Mouse (Mus musculus): ENCODE results near the gene Olfr791. TPM values are rescaled to one million over a fixed set of nuclear protein-coding genes. Genes with fewer than 3 reads are reported as not detected.

Olfr791 gene
- polyA plus RNA-seq, 1 experiment from 2014 or later, result not detected

GRCm38 (mm10) chr10:129549354-129549753, 27.8 kb downstream of the Olfr791 start:
- no peak overlapping the region for H3K4me2 ChIP-seq (ENCODE audit: low read depth, low read length)
- H3K4me3 ChIP-seq (ENCODE audit: low read depth, low read length), result no peak overlapping the region
- DNase-seq, result no peak
- no peak for TF ChIP-seq CTCF (IDR thresholded peaks at IDR 0.05; ENCODE audit: low read depth)
- no peak for TF ChIP-seq EP300 (IDR thresholded peaks at IDR 0.05; ENCODE audit: low read depth)
- no peaks in the 10 kb centered on the region for H3K27me3 ChIP-seq (ENCODE audit: insufficient read depth, low read length)
- no peaks in the 10 kb centered on the region for H3K4me1 ChIP-seq (ENCODE audit: insufficient read depth)
- H3K36me3 ChIP-seq (replicated peaks; ENCODE audit: insufficient read depth, low read length), result no peaks in the 10 kb centered on the region
- 38% methylated on average over 1 of the region's 1 CpGs for WGBS (ENCODE audit: insufficient replicate concordance)
- no peak overlapping the region for H3K27ac ChIP-seq (ENCODE audit: low read depth)
- H3K9me3 ChIP-seq (ENCODE audit: low read length), result no peaks in the 10 kb centered on the region
- no peak for ATAC-seq
- H3K9ac ChIP-seq (replicated peaks), result no peak overlapping the region

- Histone ChIP-seq H3K27me3 (ENCODE audit: insufficient read depth, low read length) (no peaks in the 10 kb centered on the region), H3K9ac (replicated peaks) (no peak within 1 kb of the TSS), H3K4me1 (ENCODE audit: insufficient read depth) (no peaks in the 10 kb centered on the region), H3K27ac (ENCODE audit: low read depth) (no peak within 1 kb of the TSS), H3K9me3 (ENCODE audit: low read length) (no peaks in the 10 kb centered on the region), H3K36me3 (replicated peaks; ENCODE audit: insufficient read depth, low read length) (no peaks in the 10 kb centered on the region), H3K4me3 (ENCODE audit: low read depth, low read length) (no peak within 1 kb of the TSS), H3K4me2 (ENCODE audit: low read depth, low read length) (no peak within 1 kb of the TSS)
- 62% methylated on average over 2 of the region's 2 CpGs for WGBS (ENCODE audit: insufficient replicate concordance)
- no peak for DNase-seq
- no peak for TF ChIP-seq EP300 (IDR thresholded peaks at IDR 0.05; ENCODE audit: low read depth)
- TF ChIP-seq CTCF (IDR thresholded peaks at IDR 0.05; ENCODE audit: low read depth), result no peak
- no peak for ATAC-seq
Observed at GRCm38 (mm10) chr10:129567355-129567754, 45.8 kb downstream of the Olfr791 start, which contains the start of gene Olfr794. Gene Olfr794 (plus strand): TSS chr10:129567655.

GRCm38 (mm10) chr10:129577066-129577465, 55.5 kb downstream of the Olfr791 start:
- no peaks in the 10 kb centered on the region for H3K27me3 ChIP-seq (ENCODE audit: insufficient read depth, low read length)
- no peaks in the 10 kb centered on the region; the same call in 1 of the 2 replicates for H3K9me3 ChIP-seq (ENCODE audit: low read length)
- no peaks in the 10 kb centered on the region for H3K36me3 ChIP-seq (replicated peaks; ENCODE audit: insufficient read depth, low read length)
- no peak overlapping the region for H3K4me3 ChIP-seq (ENCODE audit: low read depth, low read length)
- no peak for TF ChIP-seq EP300 (IDR thresholded peaks at IDR 0.05; ENCODE audit: low read depth)
- TF ChIP-seq CTCF (IDR thresholded peaks at IDR 0.05; ENCODE audit: low read depth), result no peak
- DNase-seq (no peak), ATAC-seq (no peak)
- 63% methylated on average over 1 of the region's 1 CpGs for WGBS (ENCODE audit: insufficient replicate concordance)
- no peak overlapping the region for H3K9ac ChIP-seq (replicated peaks)
- H3K27ac ChIP-seq (ENCODE audit: low read depth), result no peak overlapping the region
- H3K4me2 ChIP-seq (ENCODE audit: low read depth, low read length), result no peak overlapping the region
- no peaks in the 10 kb centered on the region for H3K4me1 ChIP-seq (ENCODE audit: insufficient read depth)

Other genes with a start within 250 kb of the Olfr791 start
- not detected in 2 replicates for gene Olfr780, start 203.7 kb upstream of the Olfr791 start, polyA plus RNA-seq (2015; fragmentation: Nextera tagmentation; extraction: Ambion mirVana)
- gene Olfr781, start 192.9 kb upstream of the Olfr791 start, polyA plus RNA-seq (2015; fragmentation: Nextera tagmentation; extraction: Ambion mirVana), result not detected in 2 replicates
- not detected in 2 replicates for gene Olfr782, start 172.9 kb upstream of the Olfr791 start, polyA plus RNA-seq (2015; fragmentation: Nextera tagmentation; extraction: Ambion mirVana)
- gene Olfr784, start 137.7 kb upstream of the Olfr791 start, polyA plus RNA-seq (2015; fragmentation: Nextera tagmentation; extraction: Ambion mirVana), result not detected in 2 replicates
- not detected in 2 replicates for gene Olfr785, start 116.4 kb upstream of the Olfr791 start, polyA plus RNA-seq (2015; fragmentation: Nextera tagmentation; extraction: Ambion mirVana)
- not detected in 2 replicates for gene Olfr786, start 94.5 kb upstream of the Olfr791 start, polyA plus RNA-seq (2015; fragmentation: Nextera tagmentation; extraction: Ambion mirVana)
- not detected in 2 replicates for gene Olfr787, start 59.9 kb upstream of the Olfr791 start, polyA plus RNA-seq (2015; fragmentation: Nextera tagmentation; extraction: Ambion mirVana)
- not detected in 2 replicates for gene Olfr788, start 50.8 kb upstream of the Olfr791 start, polyA plus RNA-seq (2015; fragmentation: Nextera tagmentation; extraction: Ambion mirVana)
- not detected in 2 replicates for gene Olfr789, start 37.0 kb upstream of the Olfr791 start, polyA plus RNA-seq (2015; fragmentation: Nextera tagmentation; extraction: Ambion mirVana)
- gene Olfr790, start 23.3 kb upstream of the Olfr791 start, polyA plus RNA-seq (2015; fragmentation: Nextera tagmentation; extraction: Ambion mirVana), result not detected in 2 replicates
- gene Olfr792, start 17.4 kb downstream of the Olfr791 start, polyA plus RNA-seq (2015; fragmentation: Nextera tagmentation; extraction: Ambion mirVana), result not detected in 2 replicates
- not detected in 2 replicates for gene Olfr794, start 45.9 kb downstream of the Olfr791 start, polyA plus RNA-seq (2015; fragmentation: Nextera tagmentation; extraction: Ambion mirVana)
- not detected in 2 replicates for gene Olfr796, start 90.8 kb downstream of the Olfr791 start, polyA plus RNA-seq (2015; fragmentation: Nextera tagmentation; extraction: Ambion mirVana)
- not detected in 2 replicates for gene Olfr798, start 106.1 kb downstream of the Olfr791 start, polyA plus RNA-seq (2015; fragmentation: Nextera tagmentation; extraction: Ambion mirVana)
- not detected in 2 replicates for gene Olfr799, start 115.7 kb downstream of the Olfr791 start, polyA plus RNA-seq (2015; fragmentation: Nextera tagmentation; extraction: Ambion mirVana)
- gene Olfr800, start 135.9 kb downstream of the Olfr791 start, polyA plus RNA-seq (2015; fragmentation: Nextera tagmentation; extraction: Ambion mirVana), result not detected in 2 replicates
- gene Olfr801, start 152.1 kb downstream of the Olfr791 start, polyA plus RNA-seq (2015; fragmentation: Nextera tagmentation; extraction: Ambion mirVana), result not detected in 2 replicates
- not detected in 2 replicates for gene Olfr802, start 166.4 kb downstream of the Olfr791 start, polyA plus RNA-seq (2015; fragmentation: Nextera tagmentation; extraction: Ambion mirVana)
- not detected in 2 replicates for gene Olfr803, start 172.5 kb downstream of the Olfr791 start, polyA plus RNA-seq (2015; fragmentation: Nextera tagmentation; extraction: Ambion mirVana)
- gene Olfr804, start 181.4 kb downstream of the Olfr791 start, polyA plus RNA-seq (2015; fragmentation: Nextera tagmentation; extraction: Ambion mirVana), result not detected in 2 replicates
- not detected in 2 replicates for gene Olfr805, start 207.6 kb downstream of the Olfr791 start, polyA plus RNA-seq (2015; fragmentation: Nextera tagmentation; extraction: Ambion mirVana)
- gene Olfr806, start 220.1 kb downstream of the Olfr791 start, polyA plus RNA-seq (2015; fragmentation: Nextera tagmentation; extraction: Ambion mirVana), result not detected in 2 replicates
- not detected in 2 replicates for gene Olfr807, start 236.0 kb downstream of the Olfr791 start, polyA plus RNA-seq (2015; fragmentation: Nextera tagmentation; extraction: Ambion mirVana)
- not detected in 2 replicates for gene Olfr808, start 243.7 kb downstream of the Olfr791 start, polyA plus RNA-seq (2015; fragmentation: Nextera tagmentation; extraction: Ambion mirVana)